Mouse (Mus musculus) neutrophil, adult 65 days (primary cell): Measurements from ENCODE around the gene Hipk3. TPM values are rescaled to one million over a fixed set of nuclear protein-coding genes. Genes with fewer than 3 reads are reported as not detected.

Experiments used
- total RNA-seq: library from RNA; stranded (reverse); gene quantifications from 2 replicates; pipeline ENCODE4 v1.2.4, GENCODE M21; 2023

The Hipk3 gene
- total RNA-seq: 32.4 and 33.3 TPM in 2 replicates

DNA sequence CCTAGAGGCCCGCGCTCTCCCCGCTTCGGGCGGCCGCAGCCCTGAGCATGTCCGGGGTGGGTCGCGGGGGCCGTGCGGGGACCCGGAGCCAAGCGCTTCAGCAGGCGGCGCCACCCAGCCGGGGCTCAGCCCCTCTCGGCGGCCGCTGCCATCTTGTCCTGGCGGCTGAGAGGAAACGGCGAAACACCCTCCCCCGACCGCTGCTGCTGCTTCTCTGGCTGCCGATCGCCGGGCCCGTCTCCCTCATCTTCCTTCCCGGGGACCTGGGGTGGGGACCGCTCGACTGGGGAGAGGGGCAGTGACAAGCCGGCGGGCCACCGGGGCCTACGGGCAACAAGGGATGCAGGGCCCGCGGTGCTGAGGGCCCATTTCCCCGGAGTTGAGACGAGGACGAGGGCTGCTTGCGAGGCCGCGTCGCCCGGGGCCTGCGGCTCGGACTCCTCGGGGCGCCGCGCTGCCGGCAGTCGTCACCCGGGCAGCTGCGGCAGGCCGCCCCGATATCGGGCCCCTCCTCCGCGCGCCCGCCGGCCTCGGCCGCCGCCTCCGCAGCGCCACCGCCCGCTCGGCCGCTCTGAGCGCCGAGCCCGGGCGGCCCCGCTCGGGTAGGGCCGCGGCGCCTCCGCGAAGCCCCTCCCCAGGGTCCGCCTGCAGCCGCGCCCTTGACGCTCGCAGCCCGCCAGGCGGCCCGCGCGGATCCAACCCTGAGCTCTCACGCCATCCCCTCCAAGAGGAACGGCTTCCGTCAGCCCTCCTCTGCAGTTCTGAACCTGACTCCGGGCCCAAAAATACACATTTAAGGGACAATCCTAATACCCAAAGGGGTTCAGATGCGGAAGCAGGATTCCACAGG is at the start of gene Hipk3:
TSS of gene Hipk3 (minus strand) at position 496 of the 850 bp plus-strand sequence.

DNA sequence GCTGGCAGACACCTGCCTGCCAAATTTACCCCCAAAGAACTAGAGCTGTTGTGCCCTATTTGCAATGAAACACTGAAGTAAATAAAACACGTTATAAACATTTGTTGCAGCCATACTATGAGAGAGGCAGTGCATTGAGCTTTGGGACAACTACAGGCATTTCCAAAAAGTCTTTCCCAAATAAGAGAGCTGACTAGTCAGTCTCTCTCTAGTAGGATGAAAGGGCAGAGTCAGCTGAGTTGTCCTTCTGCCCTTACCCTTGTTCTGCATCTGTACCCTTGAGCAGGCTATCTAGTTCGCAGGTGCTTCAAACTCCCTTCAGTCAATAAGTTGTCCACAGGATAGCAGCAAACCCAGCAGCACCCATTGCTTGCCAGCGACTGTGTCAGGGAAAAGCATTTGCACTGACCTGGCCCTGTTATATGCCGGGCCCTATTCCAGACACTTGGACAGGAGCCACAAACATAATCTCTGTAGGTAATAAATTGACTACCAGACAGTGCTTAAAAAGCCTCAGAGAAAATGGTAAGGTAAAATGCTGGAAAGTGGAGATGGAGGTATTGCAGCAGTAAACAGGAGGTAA is 83.2 kb downstream of the Hipk3 start, which contains the start of gene D430041D05Rik:
TSS of gene D430041D05Rik (minus strand) at position 51 of the 583 bp plus-strand sequence.

Other genes starting within 250 kb of the Hipk3 start
- gene D430041D05Rik, start 83.4 kb downstream of the Hipk3 start, total RNA-seq: not detected in 2 replicates
- 27.9 and 30.9 TPM in 2 replicates for gene Cstf3, start 96.1 kb upstream of the Hipk3 start, total RNA-seq
- gene Tcp11l1, start 217.7 kb upstream of the Hipk3 start, total RNA-seq: 3.4 and 3.7 TPM in 2 replicates
- not detected in 2 replicates for gene Pin1rt1, start 221.9 kb upstream of the Hipk3 start, total RNA-seq
- gene Depdc7, start 248.4 kb upstream of the Hipk3 start, total RNA-seq: 2.1 and 2.4 TPM in 2 replicates